Mouse (Mus musculus) lung, postnatal 0 days (tissue): ENCODE results near the gene Ift43. TPM values are rescaled to one million over a fixed set of nuclear protein-coding genes. Genes with fewer than 3 reads are reported as not detected.

ENCODE experiments used
- ATAC-seq: fragments of 200-750 bp; cut with Nextera tagmentation; 2 replicates; pipeline ENCODE4 v1.8.0; 2017; ENCODE audit warnings: moderate library complexity
- DNase-seq: peaks from one replicate; pipeline ENCODE4 v3.0.0-alpha.2; 2016; ENCODE audit warnings: low spot score
- H3K27ac ChIP-seq: fragments of 300-500 bp; sonication (generic); 2 replicates; pipeline ENCODE4 v1.5.1; 2014; ENCODE audit warnings: antibody characterized with exemption, mild to moderate bottlenecking, low read length, mixed read lengths
- H3K27me3 ChIP-seq: fragments of 300-500 bp; sonication (generic); replicated peaks from 2 replicates; pipeline ENCODE4 v1.6.1; 2014; ENCODE audit warnings: low read length, mixed read lengths; ENCODE audit not compliant: insufficient read depth
- H3K36me3 ChIP-seq: fragments of 300-500 bp; sonication (generic); 2 replicates; pipeline ENCODE4 v1.6.1; 2014; ENCODE audit warnings: low read length, mixed read lengths; ENCODE audit not compliant: insufficient read depth
- H3K4me1 ChIP-seq: fragments of 300-500 bp; sonication (generic); 2 replicates; pipeline ENCODE4 v1.6.1; 2014; ENCODE audit warnings: antibody characterized with exemption, low read depth, low read length, mixed read lengths; ENCODE audit not compliant: insufficient read depth
- H3K4me2 ChIP-seq: fragments of 300-500 bp; sonication (generic); replicated peaks from 2 replicates; pipeline ENCODE4 v1.6.1; 2014; ENCODE audit warnings: low read depth, mild to moderate bottlenecking, low read length, moderate library complexity, mixed read lengths
- H3K4me3 ChIP-seq: fragments of 300-500 bp; sonication (generic); 2 replicates; pipeline ENCODE4 v1.5.1; 2014; ENCODE audit warnings: low read depth, low read length
- H3K9ac ChIP-seq: fragments of 300-500 bp; sonication (generic); replicated peaks from 2 replicates; pipeline ENCODE4 v1.6.1; 2014; ENCODE audit warnings: low read depth, mild to moderate bottlenecking
- H3K9me3 ChIP-seq: fragments of 300-500 bp; sonication (generic); 2 replicates; pipeline ENCODE4 v1.6.1; 2016; ENCODE audit warnings: low read length, mixed read lengths
- CTCF ChIP-seq: IDR thresholded peaks from 2 replicates; pipeline ENCODE4 v1.5.1; 2016; ENCODE audit warnings: antibody characterized with exemption, mild to moderate bottlenecking
- EP300 ChIP-seq: IDR thresholded peaks from 2 replicates; pipeline ENCODE4 v1.6.1; 2016; ENCODE audit warnings: antibody characterized with exemption, mild to moderate bottlenecking, control low read depth
- WGBS: fragments of 180-500 bp; shearing (Covaris S2); extraction: QIAGEN DNeasy Blood & Tissue Kit; methylation state at CpG from one replicate; pipeline ENCODE4 v1.1.7; 2014; 5-methylcytosine and 5-hydroxymethylcytosine counted together
- polyA plus RNA-seq: library from polyadenylated mRNA; unstranded; fragments of >200 nt; fragmentation: Nextera tagmentation; extraction: Ambion mirVana; gene quantifications from 2 replicates; pipeline ENCODE4 v1.2.1, GENCODE M21; 2015

Gene Ift43
- 127 and 141 TPM in 2 replicates for polyA plus RNA-seq

DNA sequence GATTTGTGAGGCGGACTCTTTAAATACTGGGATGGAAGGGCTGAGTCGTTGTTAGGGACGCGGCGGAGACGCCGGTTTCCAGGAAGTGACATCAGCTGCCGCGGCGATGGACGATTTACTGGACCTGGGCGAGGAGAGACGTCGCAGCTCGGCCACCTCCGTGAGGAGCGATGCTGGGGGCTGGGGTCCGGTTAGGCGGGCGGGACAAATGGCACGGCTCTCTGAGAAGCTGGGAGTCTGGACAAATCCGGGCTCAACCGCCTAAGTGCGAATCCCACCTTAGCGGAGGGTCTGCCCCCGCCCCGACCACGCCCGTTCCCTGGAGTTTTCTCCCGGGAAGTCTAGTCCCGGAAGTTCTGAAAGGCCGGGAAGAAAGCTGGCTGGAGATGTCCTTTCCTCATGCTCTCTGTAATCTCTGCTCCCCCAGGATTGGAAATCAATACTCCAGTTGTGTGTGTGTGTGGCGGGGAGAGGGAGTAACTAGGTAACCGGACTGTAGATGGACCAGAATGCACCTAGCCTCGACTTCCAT is at the start of gene Ift43:
Ift43 (plus strand) TSS at position 61 of the 532 bp plus-strand sequence.
- Histone ChIP-seq H3K36me3 (no peaks in the 10 kb centered on the region; the same call in 1 of the 2 replicates), H3K9me3 (no peaks in the 10 kb centered on the region), H3K4me2 (peak within 1 kb of the TSS; percentile 64), H3K27me3 (no peaks in the 10 kb centered on the region), H3K4me1 (0 out of 2 replicates have a peak, but pooled peaks cover 2% of the 10 kb centered on the region), H3K4me3 (peak within 1 kb of the TSS; percentile 70), H3K9ac (peak within 1 kb of the TSS; percentile 44), H3K27ac (peak within 1 kb of the TSS; percentile 64; the same call in 1 of the 2 replicates)
- WGBS: under 1% methylated on average over 35 of the region's 35 CpGs
- peak; percentile 95 for DNase-seq
- TF ChIP-seq EP300: no peak
- TF ChIP-seq CTCF: no peak
- ATAC-seq: peak; percentile 69

DNA sequence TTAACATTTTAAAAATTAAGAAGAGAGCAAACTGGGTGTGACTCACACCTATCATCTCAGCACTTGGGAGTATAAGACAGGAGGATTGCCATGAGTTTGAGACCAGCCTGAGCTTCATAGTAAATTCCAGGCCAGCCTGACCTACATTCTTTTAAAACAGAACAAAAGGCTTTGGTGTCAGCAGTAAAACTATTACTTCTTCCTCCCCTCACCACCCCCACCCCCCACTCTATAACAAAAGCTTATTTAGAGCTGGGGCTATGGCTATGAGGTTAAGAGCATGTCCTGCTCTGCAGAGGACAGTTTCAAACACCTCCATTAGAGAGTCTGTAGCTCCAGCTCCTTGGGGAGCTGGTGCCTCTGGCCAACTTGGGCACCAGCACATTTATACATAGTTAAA is 46.8 kb upstream of the Ift43 start:
- ATAC-seq (no peak), DNase-seq (no peak)
- no peak overlapping the region for H3K4me3 ChIP-seq
- TF ChIP-seq CTCF: no peak
- TF ChIP-seq EP300: no peak
- no peaks in the 10 kb centered on the region for H3K27me3 ChIP-seq
- peaks cover 3% of the 10 kb centered on the region; the same call in 1 of the 2 replicates for H3K4me1 ChIP-seq
- no peak overlapping the region for H3K9ac ChIP-seq
- H3K27ac ChIP-seq: no peak overlapping the region
- H3K9me3 ChIP-seq: no peaks in the 10 kb centered on the region
- no peaks in the 10 kb centered on the region for H3K36me3 ChIP-seq
- H3K4me2 ChIP-seq: no peak overlapping the region

- 46% methylated on average over 9 of the region's 9 CpGs for WGBS
- peak overlapping the region; percentile 39 for H3K27ac ChIP-seq
- no peaks in the 10 kb centered on the region for H3K36me3 ChIP-seq
- no peak overlapping the region for H3K4me3 ChIP-seq
- no peak overlapping the region for H3K9ac ChIP-seq
- no peaks in the 10 kb centered on the region for H3K9me3 ChIP-seq
- TF ChIP-seq EP300 (no peak), CTCF (no peak)
- peaks cover 3% of the 10 kb centered on the region; the same call in 1 of the 2 replicates for H3K4me1 ChIP-seq
- H3K27me3 ChIP-seq: no peaks in the 10 kb centered on the region
- ATAC-seq: no peak
- no peak overlapping the region for H3K4me2 ChIP-seq
- no peak for DNase-seq
These were observed 45.8 kb upstream of the Ift43 start for GRCm38 (mm10) chr12:86036368-86037166.

GRCm38 (mm10) chr12:86037235-86037921 is 45.0 kb upstream of the Ift43 start:
- peak overlapping the region; percentile 39 for H3K27ac ChIP-seq
- H3K4me3 ChIP-seq: no peak overlapping the region
- H3K4me1 ChIP-seq: peaks cover 3% of the 10 kb centered on the region; the same call in 1 of the 2 replicates
- WGBS: 27% methylated on average over 12 of the region's 12 CpGs
- no peak overlapping the region for H3K9ac ChIP-seq
- H3K36me3 ChIP-seq: no peaks in the 10 kb centered on the region
- peak; percentile 73 for ATAC-seq
- TF ChIP-seq CTCF (no peak), EP300 (no peak)
- H3K4me2 ChIP-seq: peak overlapping the region; percentile 14; the same call in 1 of the 2 replicates
- H3K27me3 ChIP-seq: no peaks in the 10 kb centered on the region
- DNase-seq: peak; percentile 61
- no peaks in the 10 kb centered on the region for H3K9me3 ChIP-seq

DNA sequence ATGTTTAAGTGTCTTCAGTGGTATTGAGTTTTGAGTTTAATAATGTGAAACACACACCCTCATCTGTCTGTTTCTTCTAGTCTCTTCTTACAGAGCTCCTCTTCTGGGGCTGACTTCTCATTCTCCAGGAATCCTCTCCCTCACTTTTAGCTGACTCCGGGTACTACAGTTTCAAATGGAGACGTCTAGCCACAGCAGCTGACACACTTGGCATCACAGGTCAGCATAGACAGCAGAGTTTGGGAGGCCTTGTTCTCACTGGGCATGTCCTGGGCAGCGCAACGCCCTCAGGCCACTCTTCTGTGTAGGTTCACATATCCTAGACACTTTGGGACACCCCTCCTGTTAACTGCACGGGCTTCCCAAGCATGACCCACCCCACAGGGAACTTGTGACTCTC is 43.3 kb upstream of the Ift43 start:
- H3K9me3 ChIP-seq: no peaks in the 10 kb centered on the region
- H3K27me3 ChIP-seq: no peaks in the 10 kb centered on the region
- no peaks in the 10 kb centered on the region for H3K36me3 ChIP-seq
- TF ChIP-seq EP300: no peak
- TF ChIP-seq CTCF: no peak
- H3K27ac ChIP-seq: no peak overlapping the region
- no peak for DNase-seq
- ATAC-seq: no peak
- peaks cover 3% of the 10 kb centered on the region; the same call in 1 of the 2 replicates for H3K4me1 ChIP-seq
- WGBS: 83% methylated on average over 5 of the region's 5 CpGs
- no peak overlapping the region for H3K4me3 ChIP-seq
- H3K4me2 ChIP-seq: no peak overlapping the region
- H3K9ac ChIP-seq: no peak overlapping the region

- no peak overlapping the region for H3K4me3 ChIP-seq
These were observed 42.6 kb upstream of the Ift43 start for GRCm38 (mm10) chr12:86039751-86040150.

More at GRCm38 (mm10) chr12:86039751-86040150, 42.6 kb upstream of the Ift43 start:
- H3K9me3 ChIP-seq: no peaks in the 10 kb centered on the region
- H3K27me3 ChIP-seq: no peaks in the 10 kb centered on the region
- no peak overlapping the region for H3K4me2 ChIP-seq
- H3K9ac ChIP-seq: no peak overlapping the region
- H3K27ac ChIP-seq: no peak overlapping the region
- 79% methylated on average over 6 of the region's 6 CpGs for WGBS
- TF ChIP-seq EP300: no peak
- no peak for TF ChIP-seq CTCF
- H3K4me1 ChIP-seq: peaks cover 3% of the 10 kb centered on the region; the same call in 1 of the 2 replicates
- H3K36me3 ChIP-seq: no peaks in the 10 kb centered on the region
- DNase-seq: no peak
- ATAC-seq: no peak
